Mouse (Mus musculus): ENCODE measurements around the gene Kirrel. TPM values are rescaled to one million over a fixed set of nuclear protein-coding genes. Genes with fewer than 3 reads are reported as not detected.

Kirrel gene
- polyA plus RNA-seq (2012; rRNA removed) = 19.3 and 22.9 TPM in 2 replicates

DNA sequence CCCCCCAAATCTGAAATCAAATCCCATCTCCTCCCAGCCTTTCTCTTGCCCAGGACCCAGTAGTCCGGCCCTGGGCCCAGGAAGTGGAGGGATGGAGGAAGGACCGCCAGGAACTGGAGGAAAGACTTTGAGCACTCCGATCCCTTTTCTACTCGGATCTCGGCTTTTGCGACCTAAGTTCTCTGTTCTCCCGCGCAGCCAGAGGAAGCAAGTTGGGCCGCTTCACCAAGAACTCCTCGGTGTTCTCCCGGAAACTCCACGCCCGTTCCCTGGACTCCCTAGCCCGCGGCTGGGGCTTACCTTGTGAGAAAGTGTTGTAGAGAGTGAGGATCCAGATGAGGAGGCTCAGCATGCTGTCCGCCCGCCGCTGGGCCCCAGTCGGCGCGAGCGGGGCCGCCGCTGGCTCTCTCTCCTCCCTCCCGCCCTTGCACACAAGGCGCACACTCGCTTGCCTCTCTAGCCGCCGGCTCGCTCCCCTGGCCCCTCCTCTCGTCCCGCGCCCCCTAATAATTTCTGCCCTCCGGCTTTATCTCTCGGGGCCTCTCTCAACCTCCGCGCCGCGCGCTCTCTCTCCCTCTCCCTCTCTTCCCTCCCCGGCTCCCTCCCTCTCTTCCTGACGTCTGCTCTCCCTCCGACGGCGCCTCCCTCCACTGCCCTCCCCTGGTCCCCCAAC lies at the start of gene Kirrel:
Kirrel (minus strand) TSS at position 652 of the 673 bp plus-strand sequence.
- DNase-seq (ENCODE audit: low read depth) = peak; percentile 94
- TF ChIP-seq CTCF (IDR thresholded peaks at IDR 0.05; ENCODE audit: borderline replicate concordance, extremely low read depth, insufficient read depth, insufficient read length) (0 out of 2 replicates have a peak, but pooled peaks have one; percentile 1), POLR2A (IDR thresholded peaks at IDR 0.05; ENCODE audit: borderline replicate concordance, extremely low read depth, insufficient read depth, insufficient read length, poor library complexity, severe bottlenecking) (peak; percentile 67; the same call in 1 of the 2 replicates)

DNA sequence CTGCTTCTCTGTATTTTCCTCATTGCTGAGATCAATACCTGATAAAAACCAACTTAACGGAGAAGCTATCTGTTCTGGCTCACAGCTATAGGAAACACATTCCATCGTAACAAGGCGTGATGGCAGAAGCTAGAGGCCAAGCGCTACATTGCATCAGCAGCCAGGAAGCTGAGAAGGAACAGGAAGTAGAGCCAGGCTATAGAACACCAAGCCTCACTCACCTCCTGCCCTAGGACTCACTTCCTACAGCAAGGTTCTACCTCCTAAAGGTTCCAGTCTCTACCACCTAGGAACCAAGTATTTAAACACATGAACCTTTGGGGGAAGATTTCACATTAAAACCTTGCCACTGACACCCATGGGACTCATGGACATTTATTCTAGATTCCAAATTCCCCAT lies 49.1 kb upstream of the Kirrel start:
- no peak for DNase-seq (ENCODE audit: low read depth)
- TF ChIP-seq CTCF (IDR thresholded peaks at IDR 0.05; ENCODE audit: borderline replicate concordance, extremely low read depth, insufficient read depth, insufficient read length) = no peak
- TF ChIP-seq POLR2A (IDR thresholded peaks at IDR 0.05; ENCODE audit: borderline replicate concordance, extremely low read depth, insufficient read depth, insufficient read length, poor library complexity, severe bottlenecking) = no peak

DNA sequence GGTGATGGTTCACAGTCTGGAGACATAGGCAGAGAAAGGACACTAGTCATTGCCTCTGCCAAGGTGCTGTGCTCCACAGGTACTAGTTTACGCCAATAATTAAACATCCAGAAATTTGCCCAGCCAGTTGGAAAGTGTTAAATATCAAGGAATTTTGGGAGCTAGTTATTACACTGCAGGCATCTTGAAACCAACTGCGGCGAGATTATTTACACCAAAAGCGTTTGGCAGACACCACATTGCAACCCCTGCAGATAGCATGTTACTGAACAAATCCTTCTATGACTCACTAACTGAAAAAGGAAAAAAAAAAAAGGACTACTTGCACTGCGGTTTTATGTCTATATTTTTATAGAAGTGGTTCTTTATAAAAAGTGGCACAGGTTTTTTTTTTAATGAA lies 47.8 kb upstream of the Kirrel start:
- peak; percentile 16 for DNase-seq (ENCODE audit: low read depth)
- no peak for TF ChIP-seq POLR2A (IDR thresholded peaks at IDR 0.05; ENCODE audit: borderline replicate concordance, extremely low read depth, insufficient read depth, insufficient read length, poor library complexity, severe bottlenecking)
- no peak for TF ChIP-seq CTCF (IDR thresholded peaks at IDR 0.05; ENCODE audit: borderline replicate concordance, extremely low read depth, insufficient read depth, insufficient read length)

DNA sequence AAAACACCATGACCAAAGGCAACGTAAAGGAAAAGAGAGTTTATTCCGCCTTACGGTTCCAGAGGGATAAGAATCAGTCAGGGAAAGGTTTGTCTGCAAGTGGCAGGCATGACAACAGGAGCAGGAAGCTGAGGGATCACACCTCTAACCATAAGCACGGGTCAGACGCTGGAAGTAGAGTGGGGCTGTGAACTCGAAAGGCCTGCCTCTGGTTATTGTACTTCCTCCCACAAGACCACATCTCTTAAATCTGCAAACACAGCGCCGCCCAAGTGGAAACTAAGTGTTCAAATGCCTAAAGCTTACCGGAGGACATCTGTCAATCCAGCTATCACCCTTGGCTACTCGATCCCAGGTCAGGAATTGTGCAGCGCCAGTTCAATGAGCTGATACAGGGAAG lies 40.6 kb upstream of the Kirrel start:
- TF ChIP-seq POLR2A (IDR thresholded peaks at IDR 0.05; ENCODE audit: borderline replicate concordance, extremely low read depth, insufficient read depth, insufficient read length, poor library complexity, severe bottlenecking) = no peak
- no peak for TF ChIP-seq CTCF (IDR thresholded peaks at IDR 0.05; ENCODE audit: borderline replicate concordance, extremely low read depth, insufficient read depth, insufficient read length)
- DNase-seq (ENCODE audit: low read depth) = no peak

DNA sequence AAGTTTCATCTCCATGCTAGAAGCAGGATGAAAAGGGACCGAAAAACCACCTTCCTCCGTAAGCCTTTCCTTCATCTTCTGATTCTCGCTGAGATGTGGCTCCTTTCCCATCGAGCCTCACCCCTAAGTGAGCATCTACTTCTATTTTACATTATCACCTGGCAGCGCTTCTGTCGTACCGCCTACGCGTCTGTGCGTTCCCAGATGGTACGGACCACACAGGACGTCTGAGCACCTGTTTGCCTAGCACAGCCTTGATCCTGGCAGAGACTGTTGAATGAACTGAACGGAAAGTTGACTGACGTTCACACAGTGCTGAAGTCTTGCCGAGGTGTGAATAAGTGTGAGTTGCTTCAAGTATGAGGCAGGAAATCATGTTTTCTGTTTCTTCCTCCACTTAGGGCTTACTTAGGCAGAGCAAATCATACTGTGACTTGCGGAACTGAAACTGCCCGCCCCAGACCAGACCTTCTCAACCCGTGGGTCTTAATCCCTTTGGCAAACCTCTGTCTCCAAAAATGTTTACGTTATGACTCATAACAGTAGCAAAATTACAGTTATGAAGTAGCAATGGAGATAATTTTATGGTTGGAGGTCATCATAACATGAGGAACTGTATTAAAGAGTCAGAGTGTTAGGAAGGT lies 39.8 kb upstream of the Kirrel start:
- TF ChIP-seq POLR2A (IDR thresholded peaks at IDR 0.05; ENCODE audit: borderline replicate concordance, extremely low read depth, insufficient read depth, insufficient read length, poor library complexity, severe bottlenecking) (no peak), CTCF (IDR thresholded peaks at IDR 0.05; ENCODE audit: borderline replicate concordance, extremely low read depth, insufficient read depth, insufficient read length) (no peak)
- peak; percentile 26 for DNase-seq (ENCODE audit: low read depth)

DNA sequence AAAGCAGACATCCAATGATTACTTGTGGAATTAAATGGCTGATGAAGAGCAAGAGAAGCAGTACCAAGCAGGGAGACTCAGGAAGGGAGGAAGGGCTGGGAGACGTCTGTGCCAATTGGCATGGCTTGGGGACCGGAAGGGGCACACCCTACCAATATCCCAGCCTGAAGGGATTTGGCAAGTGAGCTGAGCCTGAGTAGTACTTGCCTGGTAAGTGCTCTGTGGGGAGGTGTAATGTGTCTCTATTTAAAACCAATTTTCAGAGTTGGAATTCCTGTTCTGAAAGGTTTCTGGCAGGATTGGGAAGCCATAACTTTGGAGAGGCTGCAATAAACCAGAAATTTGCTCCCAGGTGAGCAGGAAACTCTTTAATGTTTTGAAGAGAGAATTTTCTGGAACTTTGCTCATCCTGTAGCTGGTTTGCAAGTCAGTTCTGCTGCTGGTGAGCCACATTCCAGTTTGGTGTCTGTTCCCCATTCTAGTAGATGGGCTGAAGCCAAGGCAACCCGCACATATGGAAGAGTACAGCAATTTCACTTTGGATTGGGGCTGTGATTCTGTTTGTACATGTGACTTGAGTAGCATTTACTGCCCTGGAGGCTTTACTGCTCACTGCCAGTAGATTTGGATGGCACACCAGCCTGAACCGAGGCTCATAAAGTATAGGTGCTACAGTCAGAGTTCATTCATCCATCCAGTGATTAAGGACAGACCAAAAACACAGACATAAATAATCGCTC lies 32.0 kb upstream of the Kirrel start:
- DNase-seq (ENCODE audit: low read depth) = no peak
- TF ChIP-seq CTCF (IDR thresholded peaks at IDR 0.05; ENCODE audit: borderline replicate concordance, extremely low read depth, insufficient read depth, insufficient read length) (no peak), POLR2A (IDR thresholded peaks at IDR 0.05; ENCODE audit: borderline replicate concordance, extremely low read depth, insufficient read depth, insufficient read length, poor library complexity, severe bottlenecking) (no peak)

DNA sequence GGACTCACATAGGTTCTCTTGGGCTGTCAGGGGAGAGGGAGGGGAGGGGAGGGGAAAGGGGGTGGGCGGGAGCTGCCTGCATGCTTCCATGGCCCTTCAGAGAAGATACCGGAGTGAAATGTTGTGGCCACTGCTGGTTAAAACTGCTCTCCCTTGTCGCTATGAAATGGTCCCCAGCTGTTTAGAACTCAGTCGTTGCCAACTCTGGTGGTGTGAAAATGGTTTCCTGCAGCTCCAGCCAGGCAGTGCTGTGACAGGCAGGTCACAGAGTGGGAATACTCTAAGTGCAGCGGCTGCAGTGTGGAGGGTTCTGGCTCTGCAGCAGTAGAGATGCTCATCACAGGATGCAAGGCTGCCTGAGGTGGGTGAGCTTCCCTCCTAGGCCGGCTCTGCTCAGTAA lies 22.1 kb upstream of the Kirrel start:
- DNase-seq (ENCODE audit: low read depth) = peak; percentile 30
- TF ChIP-seq CTCF (IDR thresholded peaks at IDR 0.05; ENCODE audit: borderline replicate concordance, extremely low read depth, insufficient read depth, insufficient read length) = no peak
- TF ChIP-seq POLR2A (IDR thresholded peaks at IDR 0.05; ENCODE audit: borderline replicate concordance, extremely low read depth, insufficient read depth, insufficient read length, poor library complexity, severe bottlenecking) = no peak

DNA sequence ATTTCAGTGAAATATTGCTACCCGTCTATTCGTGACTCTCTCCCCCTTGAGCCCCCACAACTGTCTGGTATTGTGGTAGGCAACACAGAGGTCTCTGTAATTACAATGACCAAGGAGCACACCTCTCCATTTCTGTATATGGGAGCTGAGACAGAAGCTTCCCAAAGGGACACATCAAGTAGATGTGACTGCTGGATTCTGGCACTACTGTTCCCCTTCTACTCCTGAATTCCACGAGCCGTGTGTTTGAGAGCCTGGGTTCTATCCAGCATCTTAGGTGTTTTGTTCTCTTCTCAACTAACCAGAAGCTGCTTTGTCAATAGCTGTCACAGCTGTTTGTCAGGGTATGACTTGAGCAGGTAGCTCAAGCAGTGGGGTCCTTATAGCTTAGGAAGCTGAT lies 20.5 kb upstream of the Kirrel start:
- no peak for DNase-seq (ENCODE audit: low read depth)

DNA sequence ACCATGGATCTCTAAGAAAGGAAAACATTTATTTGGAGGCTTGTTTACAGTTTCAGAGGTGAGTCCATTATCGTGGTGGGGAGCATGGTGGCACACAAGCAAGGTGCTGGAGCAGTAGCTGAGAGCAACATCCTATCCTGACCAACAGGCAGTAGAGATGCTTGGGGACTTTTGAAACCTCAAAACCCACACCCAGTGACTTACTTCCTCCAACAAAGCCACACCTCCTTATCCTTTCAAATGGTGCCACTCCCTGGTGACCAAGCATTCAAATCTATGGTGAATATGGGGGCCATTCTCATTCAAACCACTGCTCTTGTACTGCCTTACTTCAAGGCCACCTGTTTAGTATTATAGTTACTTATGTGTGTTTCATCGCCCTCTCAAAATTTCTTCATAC lies 20.0 kb upstream of the Kirrel start:
- DNase-seq (ENCODE audit: low read depth) = no peak
- no peak for TF ChIP-seq POLR2A (IDR thresholded peaks at IDR 0.05; ENCODE audit: borderline replicate concordance, extremely low read depth, insufficient read depth, insufficient read length, poor library complexity, severe bottlenecking)
- no peak for TF ChIP-seq CTCF (IDR thresholded peaks at IDR 0.05; ENCODE audit: borderline replicate concordance, extremely low read depth, insufficient read depth, insufficient read length)

More for the DNA sequence above, 20.5 kb upstream of the Kirrel start:
- TF ChIP-seq CTCF (IDR thresholded peaks at IDR 0.05; ENCODE audit: borderline replicate concordance, extremely low read depth, insufficient read depth, insufficient read length) = no peak
- no peak for TF ChIP-seq POLR2A (IDR thresholded peaks at IDR 0.05; ENCODE audit: borderline replicate concordance, extremely low read depth, insufficient read depth, insufficient read length, poor library complexity, severe bottlenecking)

DNA sequence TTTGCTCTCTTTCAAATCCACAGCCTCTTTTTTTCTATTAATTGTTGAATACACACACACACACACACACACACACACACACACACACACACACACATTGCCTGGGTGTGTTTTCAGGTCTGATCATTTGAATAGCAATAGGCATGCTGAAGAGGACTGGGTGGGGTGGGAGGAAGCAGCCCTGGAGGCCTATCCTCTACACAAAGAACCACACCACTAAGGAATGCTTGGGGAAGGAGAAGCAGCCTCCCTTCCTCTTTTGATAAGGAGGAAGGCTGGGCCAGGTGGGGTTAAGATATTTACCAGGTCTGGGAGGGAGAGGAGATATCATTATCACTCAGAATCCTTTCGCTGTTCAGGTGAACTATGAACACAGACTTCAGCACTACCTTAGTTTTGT lies 19.2 kb upstream of the Kirrel start:
- TF ChIP-seq CTCF (IDR thresholded peaks at IDR 0.05; ENCODE audit: borderline replicate concordance, extremely low read depth, insufficient read depth, insufficient read length) (no peak), POLR2A (IDR thresholded peaks at IDR 0.05; ENCODE audit: borderline replicate concordance, extremely low read depth, insufficient read depth, insufficient read length, poor library complexity, severe bottlenecking) (no peak)

DNA sequence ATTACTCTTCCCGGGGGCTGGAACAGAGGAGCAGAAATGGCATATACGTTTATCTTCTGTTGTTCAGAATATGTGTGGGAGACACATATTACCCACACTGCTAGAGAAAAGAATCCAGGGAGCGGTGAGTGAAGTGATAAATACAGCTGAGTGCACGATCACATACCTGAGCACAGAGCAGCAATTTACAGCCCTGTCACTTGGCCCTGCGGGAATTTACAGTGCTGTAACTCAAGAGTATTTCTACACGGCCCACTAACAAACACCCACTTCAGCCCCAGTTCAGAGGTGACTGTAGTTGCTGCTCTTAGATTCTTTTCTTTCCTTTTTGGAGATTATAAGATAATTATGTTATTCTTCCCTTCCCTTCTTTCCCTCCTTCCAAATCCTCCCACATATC lies 18.8 kb upstream of the Kirrel start:
- no peak for DNase-seq (ENCODE audit: low read depth)
- TF ChIP-seq POLR2A (IDR thresholded peaks at IDR 0.05; ENCODE audit: borderline replicate concordance, extremely low read depth, insufficient read depth, insufficient read length, poor library complexity, severe bottlenecking) = no peak
- TF ChIP-seq CTCF (IDR thresholded peaks at IDR 0.05; ENCODE audit: borderline replicate concordance, extremely low read depth, insufficient read depth, insufficient read length) = no peak

More for the DNA sequence above, 19.2 kb upstream of the Kirrel start:
- no peak for DNase-seq (ENCODE audit: low read depth)
